Mouse (Mus musculus): ENCODE measurements at regions not wholly inside any gene's neighbourhood (a gene's known extent, or its start where the extent isn't known, plus 50 kb on each side); places are given as distances from the start of the nearest gene placed in this dataset.

GRCm38 (mm10) chr1:79921890-79922289, 60.9 kb upstream of the Serpine2 start:
- no peak for TF ChIP-seq CTCF (IDR thresholded peaks at IDR 0.05; ENCODE audit: extremely low read depth, insufficient read length, insufficient replicate concordance, low read depth, low read length)
- TF ChIP-seq POLR2A (IDR thresholded peaks at IDR 0.05; ENCODE audit: low read depth, low read length): no peak

All from small intestine, adult 2 months (tissue).